Mouse (Mus musculus) liver, embryonic 11.5 days (tissue): ENCODE measurements around the gene Fah. TPM values are rescaled to one million over a fixed set of nuclear protein-coding genes. Genes with fewer than 3 reads are reported as not detected.
A peak's percentile ranks its signal among the peaks of the same experiment; 100 is the strongest.

Source experiments
- ATAC-seq: fragments of 200-750 bp; cut with Nextera tagmentation; replicated peaks from 2 replicates; pipeline ENCODE4 v1.8.0; 2017; ENCODE audit warnings: moderate number of reproducible peaks, mild to moderate bottlenecking, moderate TSS enrichment, moderate library complexity; ENCODE audit not compliant: low FRiP score
- DNase-seq: peaks from one replicate; pipeline ENCODE4 v3.0.0-alpha.2; 2017; ENCODE audit warnings: low spot score
- H3K27ac ChIP-seq: fragments of 300-500 bp; sonication (generic); 2 replicates; pipeline ENCODE4 v1.5.1; 2014; ENCODE audit warnings: mild to moderate bottlenecking, low read depth, low read length, control low read depth
- H3K27me3 ChIP-seq: fragments of 300-500 bp; sonication (generic); replicated peaks from 2 replicates; pipeline ENCODE4 v1.6.1; 2014; ENCODE audit warnings: low read length, mixed read lengths; ENCODE audit not compliant: control insufficient read depth, insufficient read depth
- H3K36me3 ChIP-seq: fragments of 300-500 bp; sonication (generic); 2 replicates; pipeline ENCODE4 v1.6.1; 2014; ENCODE audit warnings: mild to moderate bottlenecking, low read length, moderate library complexity, mixed read lengths; ENCODE audit not compliant: control insufficient read depth, insufficient read depth
- H3K4me1 ChIP-seq: fragments of 300-500 bp; sonication (generic); replicated peaks from 2 replicates; pipeline ENCODE4 v1.6.1; 2014; ENCODE audit warnings: low read length, mixed read lengths; ENCODE audit not compliant: control insufficient read depth, insufficient read depth
- H3K4me2 ChIP-seq: fragments of 300-500 bp; sonication (generic); 2 replicates; pipeline ENCODE4 v1.6.1; 2014; ENCODE audit warnings: mild to moderate bottlenecking, control low read depth, moderate library complexity
- H3K4me3 ChIP-seq: fragments of 300-500 bp; sonication (generic); 2 replicates; pipeline ENCODE4 v1.5.1; 2014; ENCODE audit warnings: low read depth, low read length, control low read depth
- H3K9ac ChIP-seq: fragments of 300-500 bp; sonication (generic); 2 replicates; pipeline ENCODE4 v1.6.1; 2014; ENCODE audit warnings: low read depth, low read length, control low read depth
- H3K9me3 ChIP-seq: fragments of 300-500 bp; sonication (generic); 2 replicates; pipeline ENCODE4 v1.6.1; 2016; ENCODE audit warnings: low read length, inconsistent platforms, mixed read lengths; ENCODE audit not compliant: control insufficient read depth
- WGBS: fragments of 180-500 bp; shearing (Covaris S2); extraction: QIAGEN DNeasy Blood & Tissue Kit; methylation state at CpG from one replicate; pipeline ENCODE4 v1.1.7; 2014; 5-methylcytosine and 5-hydroxymethylcytosine counted together
- polyA plus RNA-seq: library from polyadenylated mRNA; unstranded; fragments of >200 nt; fragmentation: Nextera tagmentation; extraction: Ambion mirVana; gene quantifications from 2 replicates; pipeline ENCODE4 v1.2.1, GENCODE M21; 2014

The Fah gene
- polyA plus RNA-seq, 1 experiment from 2014 or later: 20.7 TPM

GRCm38 (mm10) chr7:84587101-84587783 lies 19.3 kb downstream of the Fah start:
- Histone ChIP-seq H3K27me3 (no peaks in the 10 kb centered on the region), H3K4me1 (peaks cover 6% of the 10 kb centered on the region), H3K9ac (no peak overlapping the region), H3K36me3 (no peaks in the 10 kb centered on the region), H3K9me3 (no peaks in the 10 kb centered on the region), H3K4me2 (peak overlapping the region; percentile 33; the same call in 1 of the 2 replicates), H3K4me3 (no peak overlapping the region), H3K27ac (peak overlapping the region; percentile 13; the same call in 1 of the 2 replicates)
- DNase-seq (no peak), ATAC-seq (peak; percentile 99)
- WGBS: 74% methylated on average over 5 of the region's 5 CpGs

- Histone ChIP-seq H3K4me3 (no peak overlapping the region), H3K9me3 (no peaks in the 10 kb centered on the region), H3K4me1 (peaks cover 6% of the 10 kb centered on the region), H3K9ac (no peak overlapping the region), H3K4me2 (no peak overlapping the region), H3K27ac (0 out of 2 replicates have a peak overlapping the region, but pooled peaks have one; percentile 13), H3K27me3 (no peaks in the 10 kb centered on the region), H3K36me3 (no peaks in the 10 kb centered on the region)
- no peak for DNase-seq
- ATAC-seq: no peak
- WGBS: 73% methylated on average over 3 of the region's 3 CpGs
Observed at GRCm38 (mm10) chr7:84586360-84587100, 20.0 kb downstream of the Fah start.

GRCm38 (mm10) chr7:84585086-84585485 lies 21.4 kb downstream of the Fah start:
- DNase-seq: no peak
- Histone ChIP-seq H3K9ac (no peak overlapping the region), H3K4me1 (peaks cover 6% of the 10 kb centered on the region), H3K36me3 (no peaks in the 10 kb centered on the region), H3K27me3 (no peaks in the 10 kb centered on the region), H3K4me3 (no peak overlapping the region), H3K9me3 (no peaks in the 10 kb centered on the region), H3K27ac (no peak overlapping the region), H3K4me2 (no peak overlapping the region)
- ATAC-seq: no peak
- WGBS: 86% methylated on average over 4 of the region's 4 CpGs

- Histone ChIP-seq H3K9me3 (no peaks in the 10 kb centered on the region), H3K9ac (no peak overlapping the region), H3K4me1 (no peaks in the 10 kb centered on the region), H3K27me3 (no peaks in the 10 kb centered on the region), H3K27ac (no peak overlapping the region), H3K36me3 (no peaks in the 10 kb centered on the region), H3K4me3 (no peak overlapping the region), H3K4me2 (no peak overlapping the region)
- no peak for DNase-seq
- ATAC-seq: no peak
- WGBS: 76% methylated on average over 1 of the region's 1 CpGs
Observed at GRCm38 (mm10) chr7:84579769-84580168, 26.8 kb downstream of the Fah start.

GRCm38 (mm10) chr7:84578841-84579240 lies 27.7 kb downstream of the Fah start:
- no peak overlapping the region for H3K27ac ChIP-seq
- WGBS: 62% methylated on average over 1 of the region's 1 CpGs
- H3K9me3 ChIP-seq: no peaks in the 10 kb centered on the region
- no peak for DNase-seq
- no peaks in the 10 kb centered on the region for H3K27me3 ChIP-seq
- no peak overlapping the region for H3K4me3 ChIP-seq
- H3K4me1 ChIP-seq: no peaks in the 10 kb centered on the region
- no peak overlapping the region for H3K9ac ChIP-seq
- H3K4me2 ChIP-seq: no peak overlapping the region
- no peaks in the 10 kb centered on the region for H3K36me3 ChIP-seq
- ATAC-seq: no peak

- no peak overlapping the region for H3K9ac ChIP-seq
Observed at GRCm38 (mm10) chr7:84577034-84577433, 29.5 kb downstream of the Fah start.

GRCm38 (mm10) chr7:84566200-84566599 lies 40.3 kb downstream of the Fah start:
- no peak for DNase-seq
- no peak for ATAC-seq
- 66% methylated on average over 6 of the region's 6 CpGs for WGBS
- no peak overlapping the region for H3K4me3 ChIP-seq
- no peaks in the 10 kb centered on the region for H3K36me3 ChIP-seq
- no peaks in the 10 kb centered on the region for H3K27me3 ChIP-seq
- no peak overlapping the region for H3K27ac ChIP-seq
- no peak overlapping the region for H3K4me2 ChIP-seq
- no peaks in the 10 kb centered on the region for H3K9me3 ChIP-seq
- H3K4me1 ChIP-seq: no peaks in the 10 kb centered on the region
- H3K9ac ChIP-seq: no peak overlapping the region

More at GRCm38 (mm10) chr7:84577034-84577433, 29.5 kb downstream of the Fah start:
- DNase-seq: peak; percentile 15
- WGBS: 76% methylated on average over 2 of the region's 2 CpGs
- no peak overlapping the region for H3K27ac ChIP-seq
- no peak overlapping the region for H3K4me2 ChIP-seq
- ATAC-seq: no peak
- no peak overlapping the region for H3K4me3 ChIP-seq
- H3K9me3 ChIP-seq: no peaks in the 10 kb centered on the region
- no peaks in the 10 kb centered on the region for H3K27me3 ChIP-seq
- H3K36me3 ChIP-seq: no peaks in the 10 kb centered on the region
- no peaks in the 10 kb centered on the region for H3K4me1 ChIP-seq

- H3K27me3 ChIP-seq: no peaks in the 10 kb centered on the region
- ATAC-seq (no peak), DNase-seq (no peak)
- no peak overlapping the region for H3K4me2 ChIP-seq
- no peaks in the 10 kb centered on the region for H3K36me3 ChIP-seq
- H3K27ac ChIP-seq: no peak overlapping the region
- no peaks in the 10 kb centered on the region for H3K4me1 ChIP-seq
- H3K9me3 ChIP-seq: no peaks in the 10 kb centered on the region
- H3K4me3 ChIP-seq: no peak overlapping the region
- 68% methylated on average over 3 of the region's 3 CpGs for WGBS
- no peak overlapping the region for H3K9ac ChIP-seq
Observed at GRCm38 (mm10) chr7:84564236-84564635, 42.3 kb downstream of the Fah start.

- no peaks in the 10 kb centered on the region for H3K9me3 ChIP-seq
- DNase-seq: no peak
- no peak overlapping the region for H3K27ac ChIP-seq
- no peak for ATAC-seq
- H3K9ac ChIP-seq: no peak overlapping the region
- H3K36me3 ChIP-seq: no peaks in the 10 kb centered on the region
- no peaks in the 10 kb centered on the region for H3K27me3 ChIP-seq
- no peak overlapping the region for H3K4me2 ChIP-seq
- 77% methylated on average over 1 of the region's 1 CpGs for WGBS
- no peaks in the 10 kb centered on the region for H3K4me1 ChIP-seq
- no peak overlapping the region for H3K4me3 ChIP-seq
Observed at GRCm38 (mm10) chr7:84560500-84560899, 46.0 kb downstream of the Fah start.
